Mouse (Mus musculus): ENCODE results near the gene Gm17267. TPM values are rescaled to one million over a fixed set of nuclear protein-coding genes. Genes with fewer than 3 reads are reported as not detected.
"Not testable (repeated sequence)": the region's sequence is repeated elsewhere in the genome, so short reads cannot be mapped to it uniquely, and the experiment has no call there.

Gm17267 gene
- not detected in 2 replicates for polyA plus RNA-seq (2016; fragmentation: Nextera tagmentation; extraction: Ambion mirVana)

DNA sequence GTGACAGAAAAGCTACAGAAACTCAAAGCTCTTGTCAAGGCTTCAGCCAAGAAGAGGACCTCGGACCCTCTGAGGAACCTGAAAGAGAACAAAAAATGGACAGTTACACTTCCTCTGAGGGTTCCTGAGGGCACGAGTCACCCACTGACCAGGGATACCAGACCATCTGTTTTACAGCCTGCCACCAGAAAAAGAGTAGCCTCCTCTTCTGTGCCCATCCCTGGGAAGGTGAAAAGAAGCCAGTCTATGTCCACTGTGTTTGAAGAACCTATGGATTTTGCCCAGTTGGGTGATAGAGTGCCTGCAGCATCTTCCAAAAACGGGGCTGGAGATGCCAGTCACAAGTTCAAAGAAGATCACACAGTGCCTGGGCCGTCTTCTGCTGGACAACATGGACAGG, at the start of gene Gm17267:
Gene Gm17267, plus strand, starts transcription at position 301 of the 400 bp plus-strand sequence.
- WGBS: no CpG with 5 or more reads among the region's 4 CpGs
- H3K9me3 ChIP-seq (replicated peaks); H3K27ac ChIP-seq (ENCODE audit: poor library complexity, severe bottlenecking); H3K4me1 ChIP-seq (replicated peaks); H3K36me3 ChIP-seq; H3K27me3 ChIP-seq (replicated peaks); H3K9ac ChIP-seq; H3K4me3 ChIP-seq; H3K4me2 ChIP-seq; ATAC-seq (ENCODE audit: insufficient number of reproducible peaks, low FRiP score): not testable (repeated sequence)
